Mouse (Mus musculus): ENCODE results near the gene Prr29. TPM values are rescaled to one million over a fixed set of nuclear protein-coding genes. Genes with fewer than 3 reads are reported as not detected.

The Prr29 gene
- polyA plus RNA-seq, 1 experiment from 2014 or later = not detected

GRCm38 (mm10) chr11:106412641-106413360, 47.5 kb downstream of the Prr29 start:
- WGBS = 87% methylated on average over 3 of the region's 3 CpGs
- ATAC-seq = no peak
- no peak overlapping the region for H3K4me3 ChIP-seq (replicated peaks)
- no peak overlapping the region for H3K27ac ChIP-seq
- H3K27me3 ChIP-seq = no peaks in the 10 kb centered on the region
- H3K36me3 ChIP-seq = peaks cover 47% of the 10 kb centered on the region
- no peak overlapping the region for H3K9ac ChIP-seq (replicated peaks)
- no peak overlapping the region for H3K4me2 ChIP-seq (replicated peaks)
- no peaks in the 10 kb centered on the region for H3K9me3 ChIP-seq
- H3K4me1 ChIP-seq (replicated peaks) = no peaks in the 10 kb centered on the region

- no peak overlapping the region for H3K9ac ChIP-seq (replicated peaks)
- peaks cover 30% of the 10 kb centered on the region for H3K36me3 ChIP-seq
- WGBS = 61% methylated on average over 3 of the region's 3 CpGs
- H3K4me1 ChIP-seq (replicated peaks) = no peaks in the 10 kb centered on the region
- no peaks in the 10 kb centered on the region for H3K27me3 ChIP-seq
- H3K4me2 ChIP-seq (replicated peaks) = no peak overlapping the region
- no peak for ATAC-seq
- no peaks in the 10 kb centered on the region for H3K9me3 ChIP-seq
- H3K27ac ChIP-seq = no peak overlapping the region
- no peak overlapping the region for H3K4me3 ChIP-seq (replicated peaks)
These were observed 51.1 kb downstream of the Prr29 start for GRCm38 (mm10) chr11:106416331-106416730.

- H3K27ac ChIP-seq = no peak overlapping the region
- H3K36me3 ChIP-seq = peaks cover 27% of the 10 kb centered on the region
- H3K27me3 ChIP-seq = no peaks in the 10 kb centered on the region
- no peak for ATAC-seq
- 87% methylated on average over 2 of the region's 2 CpGs for WGBS
- H3K4me3 ChIP-seq (replicated peaks) = no peak overlapping the region
- no peak overlapping the region for H3K9ac ChIP-seq (replicated peaks)
- no peak overlapping the region for H3K4me2 ChIP-seq (replicated peaks)
- no peaks in the 10 kb centered on the region for H3K9me3 ChIP-seq
- H3K4me1 ChIP-seq (replicated peaks) = no peaks in the 10 kb centered on the region
These were observed 52.6 kb downstream of the Prr29 start for GRCm38 (mm10) chr11:106417860-106418259.

GRCm38 (mm10) chr11:106418622-106419196, 53.4 kb downstream of the Prr29 start:
- Histone ChIP-seq H3K4me2 (replicated peaks) (no peak overlapping the region), H3K4me1 (replicated peaks) (no peaks in the 10 kb centered on the region), H3K27ac (no peak overlapping the region), H3K9me3 (no peaks in the 10 kb centered on the region), H3K4me3 (replicated peaks) (no peak overlapping the region), H3K9ac (replicated peaks) (no peak overlapping the region), H3K36me3 (peaks cover 25% of the 10 kb centered on the region), H3K27me3 (no peaks in the 10 kb centered on the region)
- WGBS = 43% methylated on average over 4 of the region's 4 CpGs
- peak; percentile 63 for ATAC-seq

GRCm38 (mm10) chr11:106419262-106420102, 54.2 kb downstream of the Prr29 start:
- H3K9ac ChIP-seq (replicated peaks) = no peak overlapping the region
- H3K9me3 ChIP-seq = no peaks in the 10 kb centered on the region
- ATAC-seq = no peak
- peaks cover 20% of the 10 kb centered on the region for H3K36me3 ChIP-seq
- H3K27ac ChIP-seq = no peak overlapping the region
- no peaks in the 10 kb centered on the region for H3K4me1 ChIP-seq (replicated peaks)
- WGBS = 86% methylated on average over 9 of the region's 9 CpGs
- no peak overlapping the region for H3K4me2 ChIP-seq (replicated peaks)
- H3K27me3 ChIP-seq = no peaks in the 10 kb centered on the region
- no peak overlapping the region for H3K4me3 ChIP-seq (replicated peaks)

- H3K4me2 ChIP-seq (replicated peaks) = no peak overlapping the region
- H3K4me1 ChIP-seq (replicated peaks) = no peaks in the 10 kb centered on the region
- no peak overlapping the region for H3K9ac ChIP-seq (replicated peaks)
- H3K4me3 ChIP-seq (replicated peaks) = no peak overlapping the region
- no peak overlapping the region for H3K27ac ChIP-seq
- no peaks in the 10 kb centered on the region for H3K9me3 ChIP-seq
- peaks cover 23% of the 10 kb centered on the region for H3K36me3 ChIP-seq
- ATAC-seq = no peak
- WGBS = 94% methylated on average over 5 of the region's 5 CpGs
- no peaks in the 10 kb centered on the region for H3K27me3 ChIP-seq
These were observed 59.9 kb downstream of the Prr29 start for GRCm38 (mm10) chr11:106425201-106425600.

GRCm38 (mm10) chr11:106426447-106426846, 61.2 kb downstream of the Prr29 start:
- Histone ChIP-seq H3K27me3 (no peaks in the 10 kb centered on the region), H3K4me1 (replicated peaks) (no peaks in the 10 kb centered on the region), H3K27ac (no peak overlapping the region), H3K9me3 (no peaks in the 10 kb centered on the region), H3K4me2 (replicated peaks) (no peak overlapping the region), H3K36me3 (peaks cover 18% of the 10 kb centered on the region), H3K9ac (replicated peaks) (no peak overlapping the region), H3K4me3 (replicated peaks) (no peak overlapping the region)
- ATAC-seq = no peak
- WGBS = 94% methylated on average over 4 of the region's 4 CpGs

Other genes starting within 250 kb of the Prr29 start
- gene Gm10840, start 204.6 kb upstream of the Prr29 start, polyA plus RNA-seq (2015; fragmentation: Nextera tagmentation; extraction: Ambion mirVana) = 1.7 TPM in 1 of 2 replicates, not detected in the other
- gene Limd2, start 204.6 kb upstream of the Prr29 start, polyA plus RNA-seq (2015; fragmentation: Nextera tagmentation; extraction: Ambion mirVana) = 211 TPM in 2 replicates
- gene Strada, start 163.3 kb upstream of the Prr29 start, polyA plus RNA-seq (2015; fragmentation: Nextera tagmentation; extraction: Ambion mirVana) = 33.8 and 36.9 TPM in 2 replicates
- gene Ccdc47, start 149.1 kb upstream of the Prr29 start, polyA plus RNA-seq (2015; fragmentation: Nextera tagmentation; extraction: Ambion mirVana) = 96.2 and 101 TPM in 2 replicates
- gene Ddx42, start 148.5 kb upstream of the Prr29 start, polyA plus RNA-seq (2015; fragmentation: Nextera tagmentation; extraction: Ambion mirVana) = 101 and 105 TPM in 2 replicates
- 39.3 and 40.3 TPM in 2 replicates for gene Ftsj3, start 109.4 kb upstream of the Prr29 start, polyA plus RNA-seq (2015; fragmentation: Nextera tagmentation; extraction: Ambion mirVana)
- gene Psmc5, start 109.3 kb upstream of the Prr29 start, polyA plus RNA-seq (2015; fragmentation: Nextera tagmentation; extraction: Ambion mirVana) = 324 and 341 TPM in 2 replicates
- 10.8 and 11.4 TPM in 2 replicates for gene Smarcd2, start 92.5 kb upstream of the Prr29 start, polyA plus RNA-seq (2015; fragmentation: Nextera tagmentation; extraction: Ambion mirVana)
- 0.16 and 0.18 TPM in 2 replicates for gene Tcam1, start 88.8 kb upstream of the Prr29 start, polyA plus RNA-seq (2015; fragmentation: Nextera tagmentation; extraction: Ambion mirVana)
- not detected in 2 replicates for gene Gh, start 63.6 kb upstream of the Prr29 start, polyA plus RNA-seq (2015; fragmentation: Nextera tagmentation; extraction: Ambion mirVana)
- gene Cd79b, start 50.7 kb upstream of the Prr29 start, polyA plus RNA-seq (2015; fragmentation: Nextera tagmentation; extraction: Ambion mirVana) = 0.50 and 0.66 TPM in 2 replicates
- 0.05 TPM in 1 of 2 replicates, not detected in the other for gene Scn4a, start 12.2 kb upstream of the Prr29 start, polyA plus RNA-seq (2015; fragmentation: Nextera tagmentation; extraction: Ambion mirVana)
- gene Icam2, start 22.6 kb downstream of the Prr29 start, polyA plus RNA-seq (2015; fragmentation: Nextera tagmentation; extraction: Ambion mirVana) = 8.5 and 10.7 TPM in 2 replicates
- gene Ern1, start 122.4 kb downstream of the Prr29 start, polyA plus RNA-seq (2015; fragmentation: Nextera tagmentation; extraction: Ambion mirVana) = 6.5 and 6.7 TPM in 2 replicates
- 17.7 and 18.3 TPM in 2 replicates for gene Tex2, start 248.0 kb downstream of the Prr29 start, polyA plus RNA-seq (2015; fragmentation: Nextera tagmentation; extraction: Ambion mirVana)

Data from midbrain, embryonic 13.5 days (tissue).